Mouse (Mus musculus): ENCODE measurements around the gene Cryba4.

The Cryba4 gene

GRCm38 (mm10) chr5:112265110-112265509, 12.8 kb upstream of the Cryba4 start:
- no peak for DNase-seq

GRCm38 (mm10) chr5:112264099-112264498, 11.8 kb upstream of the Cryba4 start:
- no peak for DNase-seq

GRCm38 (mm10) chr5:112260818-112261217, 8.5 kb upstream of the Cryba4 start:
- DNase-seq = no peak

- DNase-seq = no peak
Observed at GRCm38 (mm10) chr5:112259862-112260650, 7.7 kb upstream of the Cryba4 start.

- no peak for DNase-seq
Observed at GRCm38 (mm10) chr5:112257896-112258295, 5.6 kb upstream of the Cryba4 start.

DNA sequence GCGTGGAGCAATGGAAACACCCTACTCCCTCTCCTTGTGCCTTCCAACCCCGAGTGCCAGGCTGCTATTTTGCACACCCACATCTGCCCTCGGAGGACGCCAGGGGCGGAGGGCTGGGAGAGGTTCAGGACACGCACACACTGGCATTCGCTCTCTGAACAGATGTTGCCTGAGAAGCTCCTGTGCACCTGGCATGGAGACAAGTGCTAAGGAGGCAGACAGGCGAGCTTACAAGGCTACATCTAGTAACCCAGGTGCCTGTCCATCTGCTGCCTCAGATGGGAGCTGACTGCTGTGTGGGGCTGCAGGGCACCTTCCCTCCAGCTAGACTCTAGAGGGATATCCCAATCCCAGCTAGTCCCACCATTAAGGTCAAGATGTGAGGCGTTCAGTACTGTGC, 4.1 kb upstream of the Cryba4 start:
- DNase-seq = no peak

DNA sequence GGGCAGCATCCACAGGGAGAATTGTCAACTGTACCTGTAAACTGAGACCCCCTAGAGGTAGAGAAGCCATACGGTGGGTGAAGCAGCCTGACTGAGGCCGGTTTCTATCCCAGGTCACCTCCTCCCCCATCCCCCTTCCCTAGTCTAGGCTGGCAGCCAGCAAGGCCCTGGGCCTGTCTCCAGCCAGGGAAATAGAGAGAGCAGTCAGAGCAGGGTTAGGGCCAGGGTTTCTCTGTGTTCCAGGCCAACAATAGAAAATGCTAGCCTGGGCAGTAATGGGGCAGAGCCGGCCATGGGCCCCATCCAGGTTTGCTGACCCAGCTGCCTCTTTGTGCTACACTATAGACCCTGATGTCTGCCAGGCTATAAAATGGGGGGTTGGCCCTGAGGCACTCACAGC, 3.1 kb upstream of the Cryba4 start, which contains the start of gene Crybb1:
Crybb1 (plus strand) TSS at position 390 of the 400 bp plus-strand sequence.
- DNase-seq = no peak

GRCm38 (mm10) chr5:112254282-112254806, 2.0 kb upstream of the Cryba4 start:
- no peak for DNase-seq

DNA sequence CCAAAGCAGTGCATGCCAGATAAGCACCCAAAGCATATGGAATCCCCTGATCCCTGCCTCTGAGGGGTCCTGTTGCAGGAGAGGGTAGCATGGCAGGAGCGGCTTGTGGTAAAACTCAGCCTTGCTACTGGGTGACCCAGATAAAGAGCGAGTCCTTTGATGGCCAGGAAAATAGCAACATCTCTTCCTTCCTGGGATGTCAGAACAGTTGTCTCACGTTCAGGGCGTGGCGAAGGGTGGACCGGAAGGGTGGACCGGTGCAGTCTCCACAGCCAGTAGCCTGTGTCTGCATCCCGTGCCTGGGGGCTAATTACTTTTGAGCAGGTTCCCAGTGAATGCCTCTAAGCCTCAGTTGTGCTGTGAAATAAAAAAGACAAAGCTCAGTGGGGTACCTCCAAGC, 851 bp upstream of the Cryba4 start:
- DNase-seq = peak; percentile 50

- no peak for DNase-seq
Observed at GRCm38 (mm10) chr5:112249106-112249505, 3.2 kb downstream of the Cryba4 start.

GRCm38 (mm10) chr5:112247399-112247798, 4.9 kb downstream of the Cryba4 start:
- DNase-seq = no peak

- no peak for DNase-seq
Observed at GRCm38 (mm10) chr5:112244890-112245615, 7.3 kb downstream of the Cryba4 start.

DNA sequence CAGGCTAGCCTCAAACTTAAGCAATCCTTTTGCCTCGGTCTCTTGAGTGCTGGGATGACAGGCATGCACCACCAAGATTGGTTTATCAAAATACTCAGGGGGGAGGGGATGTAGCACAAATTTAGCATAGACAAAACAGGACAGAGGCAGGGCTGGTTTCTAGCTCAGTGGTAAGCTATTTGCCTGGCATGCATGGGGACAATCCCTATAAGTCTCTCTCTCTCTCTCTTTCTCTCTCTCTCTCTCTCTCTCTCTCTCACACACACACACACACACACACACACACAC, 8.1 kb downstream of the Cryba4 start:
- no peak for DNase-seq

DNA sequence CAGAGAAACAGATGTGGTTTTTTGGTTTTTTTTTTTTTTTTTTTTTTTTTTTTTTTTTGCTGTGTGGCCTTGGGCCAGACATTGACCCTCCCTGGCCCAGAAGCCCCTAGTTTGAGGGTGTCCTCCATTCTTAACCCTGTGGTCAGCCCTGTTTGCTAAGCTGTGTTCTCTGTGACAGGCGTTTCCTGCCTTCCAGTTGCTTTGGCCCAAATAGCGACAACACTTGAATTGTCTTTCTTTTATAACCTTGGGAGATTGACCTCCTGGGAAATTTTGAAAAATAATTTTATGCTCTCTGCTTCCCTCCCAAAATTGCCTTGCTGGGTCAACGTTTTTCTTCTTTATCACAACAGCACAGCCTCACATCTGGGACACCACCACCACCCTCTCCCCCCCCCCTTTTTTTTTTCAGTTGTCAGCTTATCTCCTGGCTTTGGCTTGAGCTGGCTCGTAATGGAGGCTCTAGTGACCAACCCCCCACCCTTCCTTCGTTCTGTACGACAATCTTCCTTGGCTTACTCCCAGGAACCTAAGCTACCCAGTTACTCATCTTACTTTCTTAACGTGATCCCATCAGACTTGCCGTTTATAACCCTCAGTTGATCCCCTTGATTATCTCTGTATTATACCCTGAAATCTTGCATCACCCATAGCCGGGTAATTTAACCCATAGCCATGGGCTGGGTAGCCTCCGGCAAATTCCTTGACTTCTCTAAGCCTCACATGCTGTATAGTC, 8.6 kb downstream of the Cryba4 start:
- DNase-seq = peak; percentile 37

DNA sequence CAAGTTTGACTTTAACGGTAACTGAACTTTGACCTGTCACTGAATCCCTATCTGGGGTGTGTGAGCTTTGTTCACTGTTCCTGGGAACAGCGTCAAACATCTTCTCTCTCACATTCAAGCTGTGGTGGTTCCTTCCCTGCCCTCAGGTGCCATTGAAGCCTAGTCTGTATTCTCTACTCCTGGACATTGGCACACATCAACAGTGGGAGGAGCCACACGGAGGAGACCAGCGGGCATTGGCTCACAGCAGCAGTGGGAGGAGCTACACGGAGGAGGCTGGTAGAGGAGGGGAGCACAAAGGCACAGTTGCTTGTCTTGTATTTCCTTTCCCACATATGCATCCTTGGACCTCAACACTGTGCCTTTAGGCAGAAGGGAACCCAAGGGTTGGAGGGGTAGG, 9.3 kb downstream of the Cryba4 start:
- DNase-seq = no peak

- peak; percentile 76 for DNase-seq
Observed at GRCm38 (mm10) chr5:112242361-112242778, 9.9 kb downstream of the Cryba4 start.

DNA sequence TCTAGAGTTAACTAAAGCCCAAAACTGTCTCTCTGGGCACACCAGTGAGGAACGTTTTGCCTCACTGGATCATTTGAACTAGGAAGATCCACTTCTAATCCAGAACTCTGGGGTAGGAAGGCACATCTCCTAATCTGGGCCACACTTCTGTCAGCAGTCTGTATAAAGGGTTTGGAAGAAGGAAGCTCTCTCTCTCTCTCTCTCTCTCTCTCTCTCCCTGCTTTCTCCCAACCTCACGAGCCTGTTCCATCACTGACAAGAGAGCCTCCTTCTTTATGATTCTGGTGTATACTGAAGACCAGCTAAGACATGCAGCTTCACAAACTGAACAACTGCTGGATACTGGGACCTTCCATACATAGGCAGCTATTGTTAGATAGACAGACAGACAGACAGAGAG, 10.5 kb downstream of the Cryba4 start:
- no peak for DNase-seq

GRCm38 (mm10) chr5:112240761-112241160, 11.6 kb downstream of the Cryba4 start:
- DNase-seq = peak; percentile 87

GRCm38 (mm10) chr5:112238781-112239482, 13.4 kb downstream of the Cryba4 start:
- no peak for DNase-seq

- DNase-seq = no peak
Observed at GRCm38 (mm10) chr5:112237866-112238570, 14.3 kb downstream of the Cryba4 start.

DNA sequence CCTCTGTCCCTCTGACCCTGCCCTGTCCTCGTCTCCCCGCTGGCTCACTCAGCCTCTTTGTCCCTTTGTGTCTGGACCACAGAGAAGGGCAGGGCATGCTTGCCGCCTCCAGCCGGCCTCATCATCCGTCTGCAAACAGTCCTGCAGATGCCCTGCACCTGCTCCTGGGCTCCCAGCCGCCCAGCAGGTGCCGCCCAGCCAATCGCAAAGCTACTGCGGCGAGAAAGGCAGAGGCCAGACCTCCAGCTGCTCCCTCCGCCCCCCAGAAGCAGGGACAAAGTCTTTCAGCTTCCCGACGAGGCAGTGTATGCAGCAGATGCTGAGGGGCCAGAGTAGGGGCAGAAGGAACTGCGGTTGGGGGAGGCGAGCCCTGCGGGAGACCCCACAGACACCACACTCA, 14.9 kb downstream of the Cryba4 start:
- no peak for DNase-seq

DNA sequence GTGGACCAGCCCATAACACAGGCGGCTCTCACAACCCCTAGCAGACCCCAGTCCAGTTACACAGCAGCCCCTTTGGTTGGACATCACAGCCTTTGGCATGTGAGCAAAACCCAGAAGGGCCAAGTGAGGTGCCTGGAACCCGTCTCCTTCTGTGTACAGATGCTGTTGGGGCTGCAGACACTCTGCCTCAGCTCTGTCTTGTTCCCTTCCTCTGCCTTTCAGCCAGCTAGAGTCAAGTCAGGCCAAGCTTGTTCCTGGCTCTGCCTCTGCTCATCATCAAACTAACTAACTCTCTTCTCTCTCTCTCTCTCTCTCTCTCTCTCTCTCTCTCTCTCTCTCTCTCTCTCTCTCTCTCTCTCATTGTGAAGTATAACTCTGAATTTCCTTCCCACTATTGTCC, 15.7 kb downstream of the Cryba4 start:
- no peak for DNase-seq
